Mouse (Mus musculus): ENCODE data around the gene Plet1. TPM values are rescaled to one million over a fixed set of nuclear protein-coding genes. Genes with fewer than 3 reads are reported as not detected.

The Plet1 gene
- total and polyA plus RNA-seq, 2 experiments from 2014 or later, result 1.2 to 3.7 TPM

GRCm38 (mm10) chr9:50498815-50499214 lies 4.5 kb downstream of the Plet1 start:
- ATAC-seq (ENCODE audit: insufficient read depth, low read depth) (no peak), DNase-seq (ENCODE audit: low spot score) (no peak)
- H3K4me2 ChIP-seq (ENCODE audit: low read depth, low read length), result no peak overlapping the region
- no peak for TF ChIP-seq CTCF (IDR thresholded peaks at IDR 0.05; ENCODE audit: low read depth)
- peaks cover 4% of the 10 kb centered on the region; the same call in 1 of the 2 replicates for H3K4me1 ChIP-seq (ENCODE audit: control insufficient read depth, insufficient read depth)
- no peak overlapping the region for H3K27ac ChIP-seq (ENCODE audit: low read depth)
- WGBS, result 77% methylated on average over 16 of the region's 16 CpGs
- no peaks in the 10 kb centered on the region for H3K27me3 ChIP-seq (ENCODE audit: control insufficient read depth, insufficient read depth, low read length)
- no peaks in the 10 kb centered on the region for H3K9me3 ChIP-seq (replicated peaks; ENCODE audit: control insufficient read depth, low read length)
- H3K36me3 ChIP-seq (replicated peaks; ENCODE audit: control insufficient read depth, insufficient read depth, low read length), result no peaks in the 10 kb centered on the region
- no peak overlapping the region for H3K9ac ChIP-seq (replicated peaks; ENCODE audit: low read depth, low read length)
- no peak overlapping the region for H3K4me3 ChIP-seq (ENCODE audit: low read depth, low read length)

DNA sequence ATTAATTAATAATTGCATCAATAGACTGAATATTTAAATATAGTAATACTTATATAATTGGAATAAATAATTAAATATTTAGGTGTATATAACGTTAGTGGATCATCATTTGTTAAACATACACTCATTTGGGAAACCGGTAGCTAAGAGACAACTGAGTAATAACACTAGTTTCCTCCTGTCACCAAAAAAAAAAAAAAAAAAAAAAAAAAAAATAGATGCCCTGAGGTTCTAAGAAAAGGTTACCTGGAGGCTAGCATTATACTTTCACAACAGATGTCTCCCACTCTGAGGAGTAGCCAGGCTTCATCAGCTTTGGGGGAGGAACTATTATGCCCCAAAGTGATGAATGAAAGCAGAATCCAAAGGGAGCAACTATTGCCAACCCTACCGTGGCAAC lies 5.5 kb downstream of the Plet1 start:
- Histone ChIP-seq H3K9ac (replicated peaks; ENCODE audit: low read depth, low read length) (no peak overlapping the region), H3K27me3 (ENCODE audit: control insufficient read depth, insufficient read depth, low read length) (no peaks in the 10 kb centered on the region), H3K4me1 (ENCODE audit: control insufficient read depth, insufficient read depth) (peaks cover 4% of the 10 kb centered on the region; the same call in 1 of the 2 replicates), H3K9me3 (replicated peaks; ENCODE audit: control insufficient read depth, low read length) (no peaks in the 10 kb centered on the region), H3K4me2 (ENCODE audit: low read depth, low read length) (no peak overlapping the region), H3K36me3 (replicated peaks; ENCODE audit: control insufficient read depth, insufficient read depth, low read length) (no peaks in the 10 kb centered on the region), H3K4me3 (ENCODE audit: low read depth, low read length) (no peak overlapping the region), H3K27ac (ENCODE audit: low read depth) (no peak overlapping the region)
- DNase-seq (ENCODE audit: low spot score), result no peak
- ATAC-seq (ENCODE audit: insufficient read depth, low read depth), result no peak
- TF ChIP-seq CTCF (IDR thresholded peaks at IDR 0.05; ENCODE audit: low read depth) (no peak), EP300 (IDR thresholded peaks at IDR 0.05; ENCODE audit: low read depth) (no peak)
- 82% methylated on average over 3 of the region's 3 CpGs for whole genome bisulfite sequencing

- no peaks in the 10 kb centered on the region for H3K27me3 ChIP-seq (ENCODE audit: control insufficient read depth, insufficient read depth, low read length)
- H3K36me3 ChIP-seq (replicated peaks; ENCODE audit: control insufficient read depth, insufficient read depth, low read length), result no peaks in the 10 kb centered on the region
- WGBS, result 57% methylated on average over 15 of the region's 15 CpGs
- no peak overlapping the region for H3K27ac ChIP-seq (ENCODE audit: low read depth)
- H3K9me3 ChIP-seq (replicated peaks; ENCODE audit: control insufficient read depth, low read length), result no peaks in the 10 kb centered on the region
- no peak for ATAC-seq (ENCODE audit: insufficient read depth, low read depth)
- peak overlapping the region; percentile 42 for H3K4me3 ChIP-seq (ENCODE audit: low read depth, low read length)
- no peak for DNase-seq (ENCODE audit: low spot score)
- TF ChIP-seq EP300 (IDR thresholded peaks at IDR 0.05; ENCODE audit: low read depth) (no peak), CTCF (IDR thresholded peaks at IDR 0.05; ENCODE audit: low read depth) (no peak)
- H3K4me1 ChIP-seq (ENCODE audit: control insufficient read depth, insufficient read depth), result peaks cover under 1% of the 10 kb centered on the region; the same call in 1 of the 2 replicates
- H3K4me2 ChIP-seq (ENCODE audit: low read depth, low read length), result peak overlapping the region; percentile 66
- H3K9ac ChIP-seq (replicated peaks; ENCODE audit: low read depth, low read length), result peak overlapping the region; percentile 42; the same call in 1 of the 2 replicates
Measured at GRCm38 (mm10) chr9:50500467-50500973, 6.2 kb downstream of the Plet1 start.

DNA sequence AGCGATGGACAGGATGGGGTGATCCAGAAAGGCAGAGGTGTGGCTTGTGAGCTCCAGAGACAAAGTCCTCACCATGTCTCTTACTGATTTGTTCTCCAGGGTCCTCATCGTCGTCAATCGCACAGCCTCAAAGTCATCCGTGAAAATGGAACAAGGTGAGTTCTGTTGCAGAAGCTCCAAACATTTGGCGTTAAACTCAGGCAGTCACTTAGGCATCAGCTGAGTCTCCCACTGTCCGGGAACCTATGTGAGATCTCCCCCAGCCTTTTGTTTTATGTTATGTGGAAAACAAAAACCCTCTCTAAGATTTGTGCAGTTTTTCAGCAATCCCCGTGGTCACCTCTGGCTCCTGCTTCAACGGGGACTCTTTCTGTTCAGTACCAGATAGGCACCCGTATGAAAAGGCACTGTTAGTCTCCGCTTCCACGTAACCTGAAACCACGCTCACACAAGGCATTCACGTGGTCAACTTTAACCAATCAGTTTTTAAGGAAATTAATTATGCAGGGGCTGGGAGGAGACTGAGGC lies 6.7 kb downstream of the Plet1 start:
- H3K36me3 ChIP-seq (replicated peaks; ENCODE audit: control insufficient read depth, insufficient read depth, low read length), result no peaks in the 10 kb centered on the region
- ATAC-seq (ENCODE audit: insufficient read depth, low read depth) (peak; percentile 95), DNase-seq (ENCODE audit: low spot score) (peak; percentile 93)
- no peaks in the 10 kb centered on the region for H3K27me3 ChIP-seq (ENCODE audit: control insufficient read depth, insufficient read depth, low read length)
- peak overlapping the region; percentile 42 for H3K4me3 ChIP-seq (ENCODE audit: low read depth, low read length)
- no peaks in the 10 kb centered on the region for H3K9me3 ChIP-seq (replicated peaks; ENCODE audit: control insufficient read depth, low read length)
- peak overlapping the region; percentile 66 for H3K4me2 ChIP-seq (ENCODE audit: low read depth, low read length)
- no peak overlapping the region for H3K27ac ChIP-seq (ENCODE audit: low read depth)
- peak overlapping the region; percentile 42 for H3K9ac ChIP-seq (replicated peaks; ENCODE audit: low read depth, low read length)
- TF ChIP-seq CTCF (IDR thresholded peaks at IDR 0.05; ENCODE audit: low read depth) (no peak), EP300 (IDR thresholded peaks at IDR 0.05; ENCODE audit: low read depth) (no peak)
- WGBS, result 15% methylated on average over 14 of the region's 14 CpGs
- no peaks in the 10 kb centered on the region; the same call in 1 of the 2 replicates for H3K4me1 ChIP-seq (ENCODE audit: control insufficient read depth, insufficient read depth)

DNA sequence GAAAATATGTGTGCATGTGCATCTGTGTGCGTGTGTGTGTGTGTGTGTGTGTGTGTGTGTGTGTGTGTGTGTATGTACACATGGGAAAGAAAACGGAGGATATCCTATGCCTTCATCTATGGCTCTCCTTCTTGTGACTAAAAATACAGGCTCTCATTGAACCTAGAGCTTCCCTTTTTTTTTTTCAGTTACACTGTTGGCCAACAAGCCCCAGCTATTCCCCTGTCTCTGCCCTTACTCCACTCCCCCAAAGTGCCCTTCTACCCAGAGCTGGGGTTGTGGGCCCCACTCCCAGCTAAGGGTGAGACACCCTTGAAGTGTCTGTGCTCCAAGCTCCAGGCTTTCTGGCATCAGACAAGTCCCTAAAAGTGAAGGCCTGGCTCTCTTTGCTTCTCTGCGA lies 8.6 kb downstream of the Plet1 start:
- ATAC-seq (ENCODE audit: insufficient read depth, low read depth), result no peak
- 65% methylated on average over 3 of the region's 3 CpGs for WGBS
- H3K27ac ChIP-seq (ENCODE audit: low read depth), result no peak overlapping the region

DNA sequence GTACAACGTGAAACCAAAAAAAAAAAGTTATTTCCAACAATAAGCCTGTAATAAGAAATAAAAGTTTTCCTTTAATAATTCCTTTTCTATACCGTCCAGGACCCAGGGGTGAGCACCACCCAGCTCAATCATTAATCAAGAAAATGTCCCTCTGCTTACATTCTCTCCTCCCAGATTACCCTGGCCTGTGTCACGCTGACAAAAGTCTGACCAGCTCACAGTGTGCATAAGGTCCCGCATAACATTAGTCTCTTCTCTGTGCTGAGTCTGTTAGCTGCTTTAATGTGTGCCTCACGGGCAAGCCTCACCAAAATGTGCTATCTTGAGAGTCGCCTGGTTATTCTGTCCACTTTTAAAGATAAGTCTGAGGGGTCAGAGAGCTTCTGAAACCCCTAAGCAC lies 11.1 kb downstream of the Plet1 start:
- no peak overlapping the region for H3K4me2 ChIP-seq (ENCODE audit: low read depth, low read length)
- peaks cover 3% of the 10 kb centered on the region; the same call in 1 of the 2 replicates for H3K4me1 ChIP-seq (ENCODE audit: control insufficient read depth, insufficient read depth)
- no peaks in the 10 kb centered on the region for H3K36me3 ChIP-seq (replicated peaks; ENCODE audit: control insufficient read depth, insufficient read depth, low read length)
- H3K9ac ChIP-seq (replicated peaks; ENCODE audit: low read depth, low read length), result no peak overlapping the region
- ATAC-seq (ENCODE audit: insufficient read depth, low read depth) (no peak), DNase-seq (ENCODE audit: low spot score) (no peak)
- WGBS, result 41% methylated on average over 6 of the region's 6 CpGs
- no peaks in the 10 kb centered on the region for H3K27me3 ChIP-seq (ENCODE audit: control insufficient read depth, insufficient read depth, low read length)
- H3K9me3 ChIP-seq (replicated peaks; ENCODE audit: control insufficient read depth, low read length), result no peaks in the 10 kb centered on the region
- H3K27ac ChIP-seq (ENCODE audit: low read depth), result no peak overlapping the region
- no peak overlapping the region for H3K4me3 ChIP-seq (ENCODE audit: low read depth, low read length)
- TF ChIP-seq EP300 (IDR thresholded peaks at IDR 0.05; ENCODE audit: low read depth), result no peak
- no peak for TF ChIP-seq CTCF (IDR thresholded peaks at IDR 0.05; ENCODE audit: low read depth)

More for the DNA sequence above, 8.6 kb downstream of the Plet1 start:
- TF ChIP-seq EP300 (IDR thresholded peaks at IDR 0.05; ENCODE audit: low read depth), result no peak
- no peak for TF ChIP-seq CTCF (IDR thresholded peaks at IDR 0.05; ENCODE audit: low read depth)
- Histone ChIP-seq H3K4me1 (ENCODE audit: control insufficient read depth, insufficient read depth) (peaks cover 3% of the 10 kb centered on the region; the same call in 1 of the 2 replicates), H3K9ac (replicated peaks; ENCODE audit: low read depth, low read length) (no peak overlapping the region), H3K36me3 (replicated peaks; ENCODE audit: control insufficient read depth, insufficient read depth, low read length) (no peaks in the 10 kb centered on the region), H3K4me3 (ENCODE audit: low read depth, low read length) (no peak overlapping the region), H3K27me3 (ENCODE audit: control insufficient read depth, insufficient read depth, low read length) (no peaks in the 10 kb centered on the region), H3K4me2 (ENCODE audit: low read depth, low read length) (no peak overlapping the region), H3K9me3 (replicated peaks; ENCODE audit: control insufficient read depth, low read length) (no peaks in the 10 kb centered on the region)
- no peak for DNase-seq (ENCODE audit: low spot score)
